Mouse (Mus musculus) forebrain, embryonic 11.5 days (tissue): ENCODE results near the gene Il31ra. TPM values are rescaled to one million over a fixed set of nuclear protein-coding genes. Genes with fewer than 3 reads are reported as not detected.

ENCODE experiments used
- ATAC-seq: fragments of 200-750 bp; cut with Nextera tagmentation; replicated peaks from 2 replicates; pipeline ENCODE4 v1.8.0; 2017; ENCODE audit warnings: moderate TSS enrichment; ENCODE audit not compliant: low FRiP score
- DNase-seq: peaks from one replicate; pipeline ENCODE4 v3.0.0-alpha.2; 2017; ENCODE audit warnings: low spot score
- H3K27ac ChIP-seq: fragments of 300-500 bp; sonication (generic); 2 replicates; pipeline ENCODE4 v1.5.1; 2014; ENCODE audit warnings: low read depth, low read length
- H3K27me3 ChIP-seq: fragments of 300-500 bp; sonication (generic); 2 replicates; pipeline ENCODE4 v1.6.1; 2014; ENCODE audit warnings: mild to moderate bottlenecking, low read length, mixed read lengths; ENCODE audit not compliant: control insufficient read depth, insufficient read depth
- H3K36me3 ChIP-seq: fragments of 300-500 bp; sonication (generic); 2 replicates; pipeline ENCODE4 v1.6.1; 2014; ENCODE audit warnings: mild to moderate bottlenecking, low read length, moderate library complexity, mixed read lengths; ENCODE audit not compliant: control insufficient read depth, insufficient read depth
- H3K4me1 ChIP-seq: fragments of 300-500 bp; sonication (generic); replicated peaks from 2 replicates; pipeline ENCODE4 v1.6.1; 2014; ENCODE audit warnings: low read length, mixed read lengths; ENCODE audit not compliant: control insufficient read depth, insufficient read depth
- H3K4me2 ChIP-seq: fragments of 300-500 bp; sonication (generic); 2 replicates; pipeline ENCODE4 v1.6.1; 2014; ENCODE audit warnings: low read depth, mild to moderate bottlenecking, low read length, moderate library complexity, mixed read lengths; ENCODE audit not compliant: severe bottlenecking
- H3K4me3 ChIP-seq: fragments of 300-500 bp; sonication (generic); 2 replicates; pipeline ENCODE4 v1.5.1; 2014; ENCODE audit warnings: low read depth, low read length
- H3K9ac ChIP-seq: fragments of 300-500 bp; sonication (generic); 2 replicates; pipeline ENCODE4 v1.6.1; 2014; ENCODE audit warnings: low read length
- H3K9me3 ChIP-seq: fragments of 300-500 bp; sonication (generic); 2 replicates; pipeline ENCODE4 v1.6.1; 2016; ENCODE audit warnings: low read length, mixed read lengths; ENCODE audit not compliant: control insufficient read depth
- WGBS: fragments of 180-500 bp; shearing (Covaris S2); extraction: QIAGEN DNeasy Blood & Tissue Kit; methylation state at CpG from one replicate; pipeline ENCODE4 v1.1.7; 2014; 5-methylcytosine and 5-hydroxymethylcytosine counted together
- polyA plus RNA-seq: library from polyadenylated mRNA; unstranded; fragments of >200 nt; fragmentation: Nextera tagmentation; extraction: Ambion mirVana; gene quantifications from 2 replicates; pipeline ENCODE4 v1.2.1, GENCODE M21; 2014

Gene Il31ra
- polyA plus RNA-seq, 1 experiment from 2014 or later: not detected

- WGBS: 95% methylated on average over 19 of the region's 19 CpGs
- no peak overlapping the region for H3K27ac ChIP-seq
- no peaks in the 10 kb centered on the region for H3K4me1 ChIP-seq
- DNase-seq (no peak), ATAC-seq (no peak)
- no peaks in the 10 kb centered on the region for H3K36me3 ChIP-seq
- H3K27me3 ChIP-seq: no peaks in the 10 kb centered on the region
- no peak overlapping the region for H3K9ac ChIP-seq
- H3K4me3 ChIP-seq: no peak overlapping the region
- H3K4me2 ChIP-seq: no peak overlapping the region
- H3K9me3 ChIP-seq: no peaks in the 10 kb centered on the region
Observed at GRCm38 (mm10) chr13:112510437-112511212, 83.5 kb downstream of the Il31ra start.

GRCm38 (mm10) chr13:112509465-112509864 is 84.7 kb downstream of the Il31ra start:
- ATAC-seq: peak; percentile 82

GRCm38 (mm10) chr13:112508487-112508886 is 85.7 kb downstream of the Il31ra start:
- H3K36me3 ChIP-seq: peaks cover 4% of the 10 kb centered on the region; the same call in 1 of the 2 replicates
- DNase-seq (no peak), ATAC-seq (no peak)
- no peaks in the 10 kb centered on the region for H3K27me3 ChIP-seq
- H3K27ac ChIP-seq: no peak overlapping the region
- no peak overlapping the region for H3K9ac ChIP-seq
- WGBS: 76% methylated on average over 5 of the region's 5 CpGs
- no peak overlapping the region for H3K4me3 ChIP-seq
- H3K4me1 ChIP-seq: no peaks in the 10 kb centered on the region
- no peak overlapping the region for H3K4me2 ChIP-seq
- H3K9me3 ChIP-seq: no peaks in the 10 kb centered on the region

More at GRCm38 (mm10) chr13:112509465-112509864, 84.7 kb downstream of the Il31ra start:
- DNase-seq: peak; percentile 77
- Histone ChIP-seq H3K27ac (no peak overlapping the region), H3K27me3 (no peaks in the 10 kb centered on the region), H3K4me1 (no peaks in the 10 kb centered on the region), H3K9ac (no peak overlapping the region), H3K4me3 (no peak overlapping the region), H3K4me2 (no peak overlapping the region), H3K36me3 (no peaks in the 10 kb centered on the region), H3K9me3 (no peaks in the 10 kb centered on the region)
- WGBS: 32% methylated on average over 4 of the region's 4 CpGs

- WGBS: 83% methylated on average over 13 of the region's 13 CpGs
Observed at GRCm38 (mm10) chr13:112507691-112508090, 86.5 kb downstream of the Il31ra start.

DNA sequence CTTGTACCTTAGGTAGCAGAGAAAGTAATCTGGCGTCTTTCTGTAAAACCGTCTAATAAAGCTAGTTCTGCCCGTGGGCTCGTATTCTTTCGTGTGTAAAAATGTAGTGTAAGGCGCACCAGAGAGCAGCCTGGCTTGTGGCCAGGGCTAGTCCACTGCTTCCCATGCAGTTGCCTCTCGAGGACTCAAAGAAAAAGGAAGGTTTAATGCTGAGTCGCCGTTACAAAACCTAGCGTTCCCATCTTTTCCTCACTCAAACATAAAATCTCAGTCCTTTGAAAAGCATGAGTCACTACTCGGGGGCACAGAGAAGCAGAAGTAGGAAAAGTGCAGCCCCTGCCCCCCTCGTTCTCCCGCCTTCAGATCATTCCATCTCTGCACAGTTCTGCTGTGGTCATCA is 87.4 kb downstream of the Il31ra start:
- Histone ChIP-seq H3K27ac (no peak overlapping the region), H3K4me2 (no peak overlapping the region), H3K9ac (no peak overlapping the region), H3K27me3 (no peaks in the 10 kb centered on the region), H3K4me1 (no peaks in the 10 kb centered on the region), H3K4me3 (no peak overlapping the region), H3K9me3 (no peaks in the 10 kb centered on the region), H3K36me3 (peaks cover 5% of the 10 kb centered on the region; the same call in 1 of the 2 replicates)
- no peak for DNase-seq
- WGBS: 92% methylated on average over 13 of the region's 13 CpGs
- ATAC-seq: no peak

More at GRCm38 (mm10) chr13:112507691-112508090, 86.5 kb downstream of the Il31ra start:
- no peak for DNase-seq
- ATAC-seq: no peak
- no peaks in the 10 kb centered on the region for H3K27me3 ChIP-seq
- H3K4me1 ChIP-seq: no peaks in the 10 kb centered on the region
- no peaks in the 10 kb centered on the region for H3K9me3 ChIP-seq
- H3K9ac ChIP-seq: no peak overlapping the region
- H3K4me3 ChIP-seq: no peak overlapping the region
- no peak overlapping the region for H3K27ac ChIP-seq
- no peak overlapping the region for H3K4me2 ChIP-seq
- peaks cover 5% of the 10 kb centered on the region; the same call in 1 of the 2 replicates for H3K36me3 ChIP-seq

GRCm38 (mm10) chr13:112505436-112505835 is 88.7 kb downstream of the Il31ra start:
- peaks cover 7% of the 10 kb centered on the region for H3K36me3 ChIP-seq
- whole genome bisulfite sequencing: 90% methylated on average over 6 of the region's 6 CpGs
- no peak overlapping the region for H3K4me2 ChIP-seq
- ATAC-seq (no peak), DNase-seq (no peak)
- H3K4me3 ChIP-seq: no peak overlapping the region
- H3K4me1 ChIP-seq: no peaks in the 10 kb centered on the region
- H3K27me3 ChIP-seq: no peaks in the 10 kb centered on the region
- H3K9me3 ChIP-seq: no peaks in the 10 kb centered on the region
- no peak overlapping the region for H3K27ac ChIP-seq
- no peak overlapping the region for H3K9ac ChIP-seq

GRCm38 (mm10) chr13:112503846-112504245 is 90.3 kb downstream of the Il31ra start:
- Histone ChIP-seq H3K4me2 (no peak overlapping the region), H3K27me3 (no peaks in the 10 kb centered on the region), H3K4me3 (no peak overlapping the region), H3K27ac (no peak overlapping the region), H3K4me1 (no peaks in the 10 kb centered on the region), H3K36me3 (peaks cover 7% of the 10 kb centered on the region), H3K9ac (no peak overlapping the region), H3K9me3 (no peaks in the 10 kb centered on the region)
- ATAC-seq (no peak), DNase-seq (no peak)
- 93% methylated on average over 13 of the region's 13 CpGs for WGBS

- H3K9me3 ChIP-seq: no peaks in the 10 kb centered on the region
- H3K4me3 ChIP-seq: no peak overlapping the region
- DNase-seq: no peak
- H3K36me3 ChIP-seq: peaks cover 7% of the 10 kb centered on the region
- H3K27ac ChIP-seq: no peak overlapping the region
- H3K27me3 ChIP-seq: no peaks in the 10 kb centered on the region
- ATAC-seq: no peak
- no peak overlapping the region for H3K4me2 ChIP-seq
- 94% methylated on average over 9 of the region's 9 CpGs for WGBS
- no peaks in the 10 kb centered on the region for H3K4me1 ChIP-seq
- H3K9ac ChIP-seq: no peak overlapping the region
Observed at GRCm38 (mm10) chr13:112500466-112500865, 93.7 kb downstream of the Il31ra start.

DNA sequence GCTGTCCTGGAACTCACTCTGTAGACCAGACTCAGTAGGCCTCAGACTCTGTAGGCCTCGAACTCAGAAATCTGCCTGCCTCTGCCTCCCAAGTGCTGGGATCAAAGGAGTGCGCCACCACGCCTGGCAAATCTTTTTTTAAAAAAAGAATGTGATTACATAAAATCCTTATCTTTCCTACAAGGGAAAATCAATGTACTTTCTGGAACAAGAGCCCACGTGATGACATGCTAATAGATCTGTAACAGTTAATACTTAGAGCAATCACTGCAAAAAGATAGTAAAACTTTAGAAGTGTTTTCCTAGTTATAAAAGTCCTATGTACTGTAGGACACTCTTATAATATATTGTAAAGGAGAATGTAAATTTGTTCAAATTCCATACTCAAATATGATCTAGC is 94.1 kb downstream of the Il31ra start:
- DNase-seq (no peak), ATAC-seq (no peak)
- Histone ChIP-seq H3K9ac (no peak overlapping the region), H3K9me3 (no peaks in the 10 kb centered on the region), H3K4me1 (no peaks in the 10 kb centered on the region), H3K4me2 (no peak overlapping the region), H3K27ac (no peak overlapping the region), H3K27me3 (no peaks in the 10 kb centered on the region), H3K4me3 (no peak overlapping the region), H3K36me3 (peaks cover 7% of the 10 kb centered on the region)
- 94% methylated on average over 4 of the region's 4 CpGs for WGBS
